Mouse (Mus musculus) retina, postnatal 7 days (tissue): ENCODE data around the gene Actl11.

Source experiments
- DNase-seq: peaks from one replicate; pipeline ENCODE4 v3.0.0-alpha.2; 2012; ENCODE audit warnings: low read depth, low spot score

Actl11 gene

GRCm38 (mm10) chr9:107919441-107919840 is 8.8 kb upstream of the Actl11 start:
- DNase-seq, result peak; percentile 79

GRCm38 (mm10) chr9:107923021-107923420 is 5.2 kb upstream of the Actl11 start:
- DNase-seq, result no peak

GRCm38 (mm10) chr9:107923956-107924355 is 4.3 kb upstream of the Actl11 start:
- DNase-seq, result no peak

- no peak for DNase-seq
These were observed 3.0 kb upstream of the Actl11 start for GRCm38 (mm10) chr9:107925251-107925650.

- no peak for DNase-seq
These were observed 1.3 kb upstream of the Actl11 start for GRCm38 (mm10) chr9:107926920-107927420.

- no peak for DNase-seq
These were observed 520 bp upstream of the Actl11 start for GRCm38 (mm10) chr9:107927749-107928148.

GRCm38 (mm10) chr9:107932221-107932620 is 4.0 kb downstream of the Actl11 start:
- no peak for DNase-seq

GRCm38 (mm10) chr9:107934146-107934545 is 5.9 kb downstream of the Actl11 start:
- no peak for DNase-seq

- no peak for DNase-seq
These were observed 7.1 kb downstream of the Actl11 start, which contains the start of gene Camkv for GRCm38 (mm10) chr9:107935374-107935773. TSS of gene Camkv (plus strand) at chr9:107935674.

GRCm38 (mm10) chr9:107935790-107936214 is 7.5 kb downstream of the Actl11 start:
- no peak for DNase-seq

GRCm38 (mm10) chr9:107936215-107936822 is 8.1 kb downstream of the Actl11 start:
- no peak for DNase-seq

- no peak for DNase-seq
These were observed 8.6 kb downstream of the Actl11 start for GRCm38 (mm10) chr9:107936831-107937230.

GRCm38 (mm10) chr9:107947241-107948194 is 19.2 kb downstream of the Actl11 start:
- no peak for DNase-seq

- no peak for DNase-seq
These were observed 21.1 kb downstream of the Actl11 start for GRCm38 (mm10) chr9:107949184-107949921.

GRCm38 (mm10) chr9:107949922-107950235 is 21.6 kb downstream of the Actl11 start, which contains the start of gene Traip:
TSS of gene Traip (plus strand) at chr9:107950136.
- no peak for DNase-seq

GRCm38 (mm10) chr9:107950460-107951355 is 22.4 kb downstream of the Actl11 start:
- peak; percentile 88 for DNase-seq

- no peak for DNase-seq
These were observed 27.5 kb downstream of the Actl11 start for GRCm38 (mm10) chr9:107955613-107956289.

GRCm38 (mm10) chr9:107957141-107957540 is 28.9 kb downstream of the Actl11 start:
- DNase-seq, result no peak

GRCm38 (mm10) chr9:107959896-107960295 is 31.6 kb downstream of the Actl11 start:
- DNase-seq, result no peak

- no peak for DNase-seq
These were observed 32.7 kb downstream of the Actl11 start for GRCm38 (mm10) chr9:107960928-107961327.
